Mouse (Mus musculus): ENCODE results near the gene Papola.
"Not testable (repeated sequence)": the region's sequence is repeated elsewhere in the genome, so short reads cannot be mapped to it uniquely, and the experiment has no call there.

Papola gene

GRCm38 (mm10) chr12:105805790-105806189, 21.3 kb downstream of the Papola start:
- no peak for DNase-seq (ENCODE audit: low spot score in 2 of 2)

DNA sequence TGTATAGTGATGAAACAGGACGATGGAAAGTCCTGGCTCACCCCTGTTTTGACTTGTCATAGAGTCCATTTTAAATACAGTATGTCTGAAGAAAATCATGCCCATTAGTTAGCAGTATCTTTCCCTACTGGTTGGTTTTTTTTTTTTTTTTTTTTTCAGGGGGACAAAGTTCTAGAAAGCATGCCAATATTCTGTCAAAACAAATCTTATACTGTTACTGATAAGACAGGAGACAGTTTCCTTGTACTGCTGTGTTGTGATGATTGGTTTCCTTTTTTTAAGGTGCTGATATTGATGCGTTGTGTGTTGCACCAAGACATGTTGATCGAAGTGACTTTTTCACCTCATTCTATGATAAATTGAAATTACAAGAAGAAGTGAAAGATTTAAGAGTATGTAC, 21.7 kb downstream of the Papola start:
- no peak for DNase-seq (ENCODE audit: low spot score in 2 of 2)

DNA sequence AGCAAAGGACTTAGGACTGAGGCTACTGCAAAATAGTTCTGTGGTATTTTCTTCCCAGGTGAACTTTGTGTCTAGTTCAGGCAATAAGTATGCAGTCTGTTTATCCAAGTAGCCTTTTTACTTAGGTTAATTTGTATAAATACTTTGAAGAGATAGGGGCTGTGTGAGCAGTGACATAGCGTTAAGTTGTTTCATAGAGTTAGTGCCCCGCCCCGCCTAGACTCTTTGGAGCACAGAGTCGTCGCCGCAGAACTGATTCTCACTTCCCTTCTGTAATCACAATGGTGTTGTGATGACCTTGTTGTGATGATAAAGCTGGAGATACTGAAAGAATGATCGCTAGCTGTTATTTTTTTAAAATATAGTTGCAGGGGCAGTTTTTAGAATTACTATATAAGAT, 22.9 kb downstream of the Papola start:
- no peak for DNase-seq (ENCODE audit: low spot score in 2 of 2)

DNA sequence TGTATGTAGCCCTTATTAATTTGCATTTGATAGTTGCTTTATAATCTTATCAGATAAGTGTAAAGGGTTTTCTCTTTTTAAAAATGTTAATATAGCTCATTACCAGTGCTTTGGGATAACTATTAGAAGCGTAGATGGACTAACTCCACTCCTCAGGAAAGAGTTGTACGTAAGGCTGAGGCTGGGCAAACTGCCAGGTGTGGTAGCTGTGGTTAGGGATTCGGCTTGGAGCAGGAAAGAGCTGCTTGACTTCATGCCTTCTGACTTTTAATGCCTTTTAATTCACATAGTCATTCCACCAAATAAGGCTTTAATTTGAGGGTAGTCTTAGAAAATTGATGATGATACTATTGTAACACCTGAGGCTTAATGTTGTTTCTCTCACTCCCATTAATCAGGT, 24.5 kb downstream of the Papola start:
- DNase-seq (ENCODE audit: low spot score in 2 of 2) = no peak

GRCm38 (mm10) chr12:105810608-105811007, 26.1 kb downstream of the Papola start:
- DNase-seq (ENCODE audit: low spot score in 2 of 2) = no peak

- no peak for DNase-seq (ENCODE audit: low spot score in 2 of 2)
These were observed 29.5 kb downstream of the Papola start for GRCm38 (mm10) chr12:105813957-105814356.

DNA sequence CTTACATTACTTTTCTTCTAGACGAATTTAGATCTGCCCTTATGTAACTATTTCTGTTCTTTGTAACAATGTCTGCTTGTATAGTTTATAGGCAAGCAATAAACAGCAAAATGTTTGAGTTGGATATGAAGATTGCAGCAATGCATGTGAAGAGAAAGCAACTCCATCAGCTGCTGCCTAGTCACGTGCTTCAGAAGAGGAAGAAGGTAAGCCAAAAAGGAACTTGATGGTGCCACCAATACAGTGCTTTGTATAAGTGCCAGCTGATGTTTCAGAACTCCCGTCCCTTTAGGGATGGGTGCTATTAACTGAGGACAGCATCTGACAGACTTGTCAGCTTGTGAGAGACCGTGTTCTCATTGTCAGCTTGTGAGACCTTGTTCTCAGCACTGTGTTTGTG, 39.0 kb downstream of the Papola start:
- no peak for DNase-seq (ENCODE audit: low spot score in 2 of 2)

GRCm38 (mm10) chr12:105824743-105825142, 40.2 kb downstream of the Papola start:
- no peak for DNase-seq (ENCODE audit: low spot score in 2 of 2)

- no peak for DNase-seq (ENCODE audit: low spot score in 2 of 2)
These were observed 40.8 kb downstream of the Papola start for GRCm38 (mm10) chr12:105825266-105825665.

DNA sequence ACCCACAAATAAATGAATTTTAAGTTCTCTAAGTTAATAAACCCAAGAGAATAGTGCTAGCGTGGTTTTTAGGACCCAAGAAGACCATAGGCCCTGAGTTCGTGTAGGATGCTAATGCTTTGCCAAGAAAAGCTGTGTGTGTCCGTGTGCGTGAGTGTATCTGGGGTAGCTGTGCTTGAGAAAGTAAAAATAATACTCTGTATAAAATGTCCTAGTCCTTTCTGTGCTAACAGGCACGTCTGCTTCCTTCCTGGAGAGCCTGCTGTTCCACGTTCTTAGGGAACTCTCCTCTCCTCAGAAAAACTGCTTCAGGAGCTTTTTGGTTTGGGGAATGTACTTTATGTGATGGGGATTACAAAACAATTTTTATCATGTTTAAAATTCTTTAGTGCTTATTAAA, 48.0 kb downstream of the Papola start:
- DNase-seq (ENCODE audit: low spot score in 2 of 2) = no peak

- no peak for DNase-seq (ENCODE audit: low spot score in 2 of 2)
These were observed 50.4 kb downstream of the Papola start for GRCm38 (mm10) chr12:105834926-105835325.

DNA sequence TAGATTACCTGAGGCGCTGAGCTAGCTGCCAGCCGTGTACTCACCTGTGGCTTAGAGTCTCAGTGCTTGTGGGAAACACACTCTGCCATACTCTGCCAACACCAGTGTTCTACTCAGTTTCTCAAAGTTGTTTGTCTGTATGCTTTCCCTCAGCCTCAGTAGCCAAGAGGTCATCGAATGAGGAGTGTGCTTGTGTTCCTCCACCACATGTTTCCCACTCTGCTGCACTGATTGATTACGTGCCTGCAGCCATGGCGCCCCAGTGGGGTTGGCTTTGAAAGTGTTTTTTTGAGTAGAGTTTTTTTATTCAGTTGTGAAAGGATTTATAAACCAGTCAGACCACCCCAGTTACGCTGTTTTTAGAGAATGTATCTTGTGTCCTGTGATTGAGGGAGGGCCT, 51.1 kb downstream of the Papola start:
- no peak for DNase-seq (ENCODE audit: low spot score in 2 of 2)

DNA sequence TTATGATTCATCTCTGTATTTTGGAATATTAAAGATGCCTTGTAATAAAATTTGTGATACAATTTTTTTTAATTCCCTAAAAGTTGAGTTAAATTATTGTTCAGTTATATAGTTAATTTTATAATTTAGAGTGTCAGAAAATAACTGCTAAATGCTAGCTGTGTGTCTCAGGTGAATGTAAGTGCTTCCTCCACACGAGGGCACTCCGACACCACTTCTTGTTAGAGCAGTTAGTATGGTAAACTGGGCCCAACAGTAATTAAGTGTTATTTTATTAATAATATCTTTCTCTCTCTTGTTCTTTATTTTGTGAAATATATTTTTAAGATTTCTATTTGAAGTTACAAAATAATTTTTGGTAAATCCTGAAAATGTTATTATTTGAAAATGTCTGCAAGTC, 51.7 kb downstream of the Papola start:
- no peak for DNase-seq (ENCODE audit: low spot score in 2 of 2)

DNA sequence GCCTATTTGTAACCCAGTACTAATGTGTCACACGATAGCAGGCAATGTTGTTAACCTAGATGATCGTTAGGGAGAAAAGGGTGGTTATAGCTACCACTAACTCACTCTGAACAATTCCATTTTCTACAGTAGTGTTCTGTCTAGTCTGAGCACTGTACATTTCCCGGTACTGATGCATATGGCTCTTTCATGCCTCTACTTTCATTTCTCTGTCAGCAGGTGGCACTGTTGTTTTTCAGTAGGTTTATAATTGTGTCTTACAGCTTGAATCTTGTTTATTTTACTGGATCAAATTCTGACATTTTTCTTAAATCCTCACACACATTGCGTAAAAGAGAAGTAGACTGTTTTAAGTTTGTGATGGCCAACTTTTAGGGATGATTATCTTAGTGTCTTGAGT, 54.6 kb downstream of the Papola start:
- DNase-seq (ENCODE audit: low spot score in 2 of 2) = no peak

GRCm38 (mm10) chr12:105840545-105840944, 56.1 kb downstream of the Papola start:
- not testable (repeated sequence) for DNase-seq (ENCODE audit: low spot score in 2 of 2)

GRCm38 (mm10) chr12:105843243-105844005, 58.9 kb downstream of the Papola start:
- DNase-seq (ENCODE audit: low spot score in 2 of 2) = no peak

GRCm38 (mm10) chr12:105844406-105844805, 59.9 kb downstream of the Papola start:
- DNase-seq (ENCODE audit: low spot score in 2 of 2) = no peak

- DNase-seq (ENCODE audit: low spot score in 2 of 2) = no peak
These were observed 64.6 kb downstream of the Papola start for GRCm38 (mm10) chr12:105849102-105849501.

DNA sequence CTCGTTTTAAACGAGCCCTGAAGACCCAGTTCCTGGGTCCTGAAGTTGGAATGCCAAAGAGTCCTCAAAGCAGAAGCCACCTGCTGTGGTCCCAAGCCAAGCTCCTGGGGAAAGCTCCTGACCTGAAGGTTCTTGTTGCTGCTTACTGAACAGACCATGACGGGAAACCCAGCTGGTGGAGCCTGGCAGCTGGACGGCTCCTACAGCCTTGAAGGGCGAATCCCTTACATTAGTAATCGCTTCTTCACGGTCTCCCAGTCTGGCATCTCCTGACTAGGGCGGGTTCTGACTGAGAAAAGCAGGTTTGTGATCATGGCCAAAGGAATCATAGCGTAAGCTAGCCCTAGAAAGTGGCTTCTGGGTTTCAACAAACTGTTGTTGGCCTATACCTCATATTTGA, 66.2 kb downstream of the Papola start:
- no peak for DNase-seq (ENCODE audit: low spot score in 2 of 2)

DNA sequence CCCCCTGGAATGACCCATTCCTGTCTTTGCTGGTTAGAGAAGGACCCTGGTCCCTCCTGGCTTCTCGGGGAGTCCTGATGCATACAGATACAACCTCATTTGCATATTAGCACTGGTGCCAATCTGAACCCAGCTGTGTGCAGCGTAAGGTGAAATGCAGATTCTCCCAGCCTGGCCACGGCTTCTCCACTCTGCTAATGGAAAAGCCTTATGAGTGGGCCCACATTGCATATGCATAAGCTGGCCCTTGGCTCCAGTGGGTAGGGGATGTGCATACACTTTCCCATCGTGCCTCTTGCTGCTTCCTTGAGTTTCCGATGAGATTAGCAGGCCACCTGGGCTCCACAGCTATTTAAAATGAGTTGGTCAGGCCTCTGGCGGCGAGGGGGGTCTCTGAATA, 68.3 kb downstream of the Papola start:
- DNase-seq (ENCODE audit: low spot score in 2 of 2) = no peak

- DNase-seq (ENCODE audit: low spot score in 2 of 2) = no peak
These were observed 70.1 kb downstream of the Papola start for GRCm38 (mm10) chr12:105854639-105855038.

DNA sequence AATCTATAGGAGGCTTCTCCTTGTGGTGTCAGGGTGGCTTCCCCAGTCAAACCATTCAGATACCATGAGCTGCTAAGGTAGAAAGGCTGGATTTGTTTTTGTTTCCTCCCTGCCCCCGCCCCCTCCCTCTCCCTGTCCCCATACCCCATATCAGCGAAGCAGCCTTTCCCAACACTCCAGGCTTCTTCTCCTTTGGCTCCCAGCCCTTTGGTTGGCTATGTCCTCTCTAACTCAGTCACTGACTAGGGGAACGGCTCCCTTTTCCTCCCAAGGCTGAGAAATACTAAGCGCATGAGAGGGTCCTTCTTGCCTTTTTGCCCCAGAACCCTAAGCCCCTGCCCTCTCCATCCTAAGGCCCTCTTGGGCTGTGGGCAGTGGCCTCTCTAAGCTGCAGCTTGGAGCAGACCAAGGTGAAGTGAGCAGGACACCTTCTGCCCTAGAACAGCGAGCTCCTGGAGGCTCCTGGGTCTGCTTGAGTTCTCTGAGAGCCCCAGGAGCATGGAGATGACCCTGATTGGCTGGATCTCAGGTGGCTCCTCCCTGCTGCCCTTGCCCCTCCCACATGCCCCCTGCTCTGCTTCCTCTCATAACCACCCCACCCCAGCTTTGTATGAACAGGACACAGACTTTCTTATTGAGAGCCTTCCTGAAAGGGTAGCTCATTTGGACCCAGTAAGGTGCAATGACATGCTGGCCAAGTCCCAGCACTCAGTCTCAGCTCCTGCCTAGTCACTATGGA, 73.6 kb downstream of the Papola start:
- DNase-seq (ENCODE audit: low spot score in 2 of 2) = no peak

DNA sequence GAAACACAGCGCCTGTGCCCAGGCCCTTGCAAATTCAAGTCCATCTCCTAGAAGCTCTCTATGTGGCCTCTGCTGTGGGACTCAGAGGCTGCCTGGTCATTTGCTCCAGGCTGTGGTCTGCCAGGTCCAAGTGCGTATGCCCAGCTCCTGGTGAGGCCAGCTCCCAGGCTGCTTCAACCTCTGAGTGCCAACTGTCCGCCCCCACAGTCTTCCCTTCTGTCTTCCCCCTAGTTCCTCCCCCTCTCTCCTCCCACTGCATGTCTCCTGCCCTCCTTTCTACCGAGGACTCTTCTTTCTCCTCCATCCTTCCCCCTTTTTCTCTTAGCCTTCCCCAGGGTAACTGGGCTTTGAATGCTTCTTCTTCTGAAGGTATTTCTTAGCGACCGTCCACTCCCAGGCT, 77.6 kb downstream of the Papola start:
- DNase-seq (ENCODE audit: low spot score in 2 of 2) = no peak
